Mouse (Mus musculus) heart, adult 8-10 months (tissue): ENCODE results near the gene Mri1. TPM values are rescaled to one million over a fixed set of nuclear protein-coding genes. Genes with fewer than 3 reads are reported as not detected.

Source experiments
- DNase-seq: peaks from one replicate; pipeline ENCODE4 v3.0.0; 2022; ENCODE audit warnings: low spot score
- total RNA-seq, 4 experiments: library from RNA; stranded (reverse); gene quantifications; 2 replicates each; pipeline ENCODE4 v1.2.4; 2022

Mri1 gene
- total RNA-seq: 10 to 100 TPM; 10.5 to 15.0 (median 12.5) TPM

DNA sequence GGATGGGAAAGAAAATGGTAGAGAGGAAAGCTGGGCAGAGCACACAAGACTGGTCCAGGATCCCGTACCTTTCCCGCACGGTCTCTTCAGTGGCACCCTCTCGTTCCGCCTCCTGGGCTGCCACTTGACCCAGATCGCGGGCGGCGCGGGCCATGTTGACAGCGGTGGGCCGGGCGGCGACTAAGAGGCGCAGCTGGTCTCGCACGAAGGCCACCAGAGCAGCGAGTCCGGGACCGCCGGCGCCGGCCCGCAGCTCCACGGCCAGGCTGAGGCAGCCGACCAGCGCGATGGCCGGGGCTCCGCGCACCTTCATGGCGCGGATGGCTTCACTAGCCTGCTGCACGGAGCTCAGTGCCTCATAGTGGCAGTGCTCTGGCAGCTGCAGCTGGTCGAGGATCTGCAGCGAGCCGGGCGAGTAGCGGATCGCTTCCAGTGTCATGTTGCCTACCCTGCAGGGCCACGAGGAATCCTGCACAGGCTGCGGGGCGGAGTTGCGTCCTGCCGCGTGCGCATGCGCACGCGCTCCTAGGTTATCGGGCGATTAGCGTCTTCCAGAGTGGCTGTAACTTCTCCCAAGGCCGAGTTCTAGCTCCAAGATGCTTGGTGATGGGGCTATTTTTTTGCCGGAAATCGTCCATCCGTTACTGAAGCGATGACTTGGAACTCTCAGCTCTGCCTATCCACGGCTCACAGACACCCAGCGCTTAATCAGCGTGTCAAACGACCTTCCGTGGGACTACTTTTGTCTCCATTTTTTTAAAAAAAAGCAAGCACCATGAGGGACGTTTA, at the start of gene Mri1:
TSS of gene Mri1 (minus strand) at position 505 of the 789 bp plus-strand sequence.
- DNase-seq: peak; percentile 75

DNA sequence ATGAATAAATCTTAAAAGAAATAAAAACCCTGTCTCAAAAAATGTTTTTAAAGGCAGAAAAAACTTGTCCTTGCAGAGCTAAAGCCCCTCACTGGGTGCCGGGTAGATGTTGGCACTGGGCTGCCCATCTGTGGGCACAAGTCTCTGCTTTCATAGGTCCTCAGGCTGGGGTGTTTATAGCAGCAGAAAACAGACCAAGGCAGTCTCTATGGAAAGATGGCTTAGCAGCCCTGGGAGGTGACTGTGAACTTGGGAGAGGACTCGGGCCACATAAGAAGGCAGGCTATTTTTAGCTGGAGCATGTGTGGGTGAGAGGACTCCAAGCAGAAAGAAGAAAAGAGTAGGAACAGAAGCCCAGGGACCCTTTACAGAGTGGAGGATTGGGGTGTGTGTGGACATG, 46.8 kb upstream of the Mri1 start:
- DNase-seq: no peak

GRCm38 (mm10) chr8:84297029-84297785, 40.1 kb upstream of the Mri1 start:
- no peak for DNase-seq

DNA sequence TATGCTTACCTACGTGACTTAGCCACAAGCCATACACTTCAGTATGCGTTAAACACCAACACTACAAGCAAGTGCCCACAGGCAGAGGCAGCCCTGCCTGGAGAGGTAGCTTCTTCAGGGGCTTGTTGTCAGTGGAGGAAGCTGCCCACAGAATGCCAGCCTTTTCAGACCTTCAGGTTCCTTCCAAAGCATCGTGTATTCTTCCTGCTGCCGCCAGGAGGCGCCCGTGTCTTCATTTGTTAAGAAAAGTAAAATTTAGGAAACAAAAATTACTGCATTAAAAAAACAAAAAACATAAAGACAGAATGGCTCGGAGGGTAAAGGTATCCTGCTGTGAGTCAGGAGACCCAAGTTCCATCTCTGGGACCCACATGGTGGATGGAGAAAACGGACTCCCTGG, 34.6 kb upstream of the Mri1 start:
- peak; percentile 22 for DNase-seq

- no peak for DNase-seq
Observed at GRCm38 (mm10) chr8:84291086-84291485, 34.0 kb upstream of the Mri1 start.

- DNase-seq: no peak
Observed at GRCm38 (mm10) chr8:84288892-84289291, 31.8 kb upstream of the Mri1 start.

- DNase-seq: peak; percentile 44
Observed at GRCm38 (mm10) chr8:84285665-84286064, 28.5 kb upstream of the Mri1 start.

- peak; percentile 31 for DNase-seq
Observed at GRCm38 (mm10) chr8:84284608-84285063, 27.5 kb upstream of the Mri1 start.

DNA sequence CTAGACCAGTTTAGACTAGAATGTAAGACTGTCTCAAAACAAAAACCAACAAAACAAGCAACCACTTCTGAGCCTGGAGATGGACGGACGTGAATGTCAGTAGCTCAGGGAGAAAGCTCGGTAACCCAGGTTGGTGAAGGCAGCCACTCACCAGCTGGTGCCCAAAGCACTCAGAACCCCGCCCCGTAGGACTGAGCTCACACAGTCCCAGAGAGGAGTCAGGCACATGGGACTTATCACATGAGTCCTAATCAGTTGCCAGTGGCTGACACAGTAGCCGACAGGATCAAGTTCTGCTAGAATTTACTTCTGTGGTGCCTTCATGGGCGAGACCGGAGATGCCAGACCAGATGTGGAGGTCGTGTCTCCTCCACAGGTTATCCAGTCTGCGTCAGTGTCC, 23.7 kb upstream of the Mri1 start:
- no peak for DNase-seq

GRCm38 (mm10) chr8:84276447-84276846, 19.3 kb upstream of the Mri1 start:
- DNase-seq: no peak

DNA sequence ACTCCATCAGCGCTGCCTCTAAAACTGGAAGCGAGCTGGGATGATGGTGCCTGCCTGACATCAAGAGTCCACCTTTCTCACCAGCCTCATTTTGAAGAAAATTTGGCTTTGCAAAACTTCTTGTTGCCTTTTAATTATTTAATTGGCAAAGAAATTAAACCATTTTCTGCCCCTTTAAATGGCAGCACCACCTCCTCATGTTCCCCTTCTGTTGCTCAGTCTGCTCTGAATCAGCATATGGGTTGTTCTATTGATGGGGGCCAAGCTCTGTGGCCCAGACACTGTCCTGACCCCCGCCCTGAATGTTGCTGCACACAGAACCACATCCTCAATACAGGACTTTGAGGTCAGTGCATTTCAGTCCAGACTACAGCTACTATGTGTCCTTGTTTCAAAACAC, 16.8 kb upstream of the Mri1 start:
- no peak for DNase-seq

- no peak for DNase-seq
Observed at GRCm38 (mm10) chr8:84272302-84272701, 15.2 kb upstream of the Mri1 start.

DNA sequence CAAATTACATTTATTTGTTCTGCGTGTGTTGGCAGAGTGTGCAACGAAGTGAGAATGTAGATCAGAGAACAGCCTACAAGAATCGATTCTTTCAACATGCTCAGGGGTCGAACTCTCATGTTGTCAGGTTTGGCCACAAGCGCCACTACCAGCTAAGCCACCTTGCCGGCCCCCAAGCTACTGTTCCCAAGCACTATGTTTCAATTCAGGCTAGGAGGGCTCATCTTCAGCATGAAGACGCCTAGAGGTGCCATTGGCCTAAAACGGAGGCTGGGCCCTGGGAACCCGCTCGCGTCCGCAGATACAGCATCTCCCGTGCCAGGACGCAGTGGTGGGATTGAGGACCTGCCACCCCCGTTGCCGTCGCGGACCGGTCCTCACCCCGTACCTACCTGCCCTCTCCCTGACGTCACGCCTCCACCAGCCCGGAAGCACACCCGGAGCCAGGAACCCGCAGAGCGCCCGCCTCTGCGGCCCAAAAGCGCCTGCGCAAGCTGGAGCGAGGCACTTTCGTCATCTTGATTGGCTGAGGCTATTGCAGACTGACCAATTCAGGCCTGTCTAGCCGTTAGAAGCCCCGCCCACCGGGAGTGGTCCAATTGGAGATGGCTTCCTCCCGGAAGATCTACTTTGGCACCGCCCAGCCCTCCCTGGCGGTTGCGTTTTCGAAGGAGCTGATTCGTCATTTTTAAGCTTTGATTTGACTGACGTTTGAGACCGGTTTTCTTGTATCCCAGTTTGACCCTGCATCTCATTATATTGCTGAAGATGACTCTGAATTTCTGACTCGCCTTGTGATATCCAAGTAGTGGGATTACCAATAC, 13.0 kb upstream of the Mri1 start, which contains the start of gene Ccdc130:
TSS of gene Ccdc130 (minus strand) at position 431 of the 824 bp plus-strand sequence.
- peak; percentile 99 for DNase-seq

DNA sequence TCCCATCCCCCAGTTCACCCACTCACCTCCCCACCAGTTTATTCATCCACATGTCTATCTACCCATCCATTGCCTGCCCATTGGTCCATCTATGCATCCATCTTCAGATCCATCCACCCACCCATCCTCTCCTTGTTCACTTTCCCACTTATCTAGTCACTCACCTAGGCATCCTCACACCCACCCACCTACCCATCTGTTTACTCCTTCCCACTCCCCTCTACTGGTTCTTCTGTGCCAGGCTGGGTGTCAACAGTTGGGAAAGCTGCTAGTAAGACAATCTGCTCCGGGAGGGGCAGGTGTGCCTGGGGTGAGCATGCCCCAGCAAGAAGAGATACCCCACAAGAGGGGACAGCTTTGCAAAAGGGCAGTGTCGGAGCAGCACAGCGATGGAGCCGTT, 4.0 kb upstream of the Mri1 start:
- DNase-seq: no peak

DNA sequence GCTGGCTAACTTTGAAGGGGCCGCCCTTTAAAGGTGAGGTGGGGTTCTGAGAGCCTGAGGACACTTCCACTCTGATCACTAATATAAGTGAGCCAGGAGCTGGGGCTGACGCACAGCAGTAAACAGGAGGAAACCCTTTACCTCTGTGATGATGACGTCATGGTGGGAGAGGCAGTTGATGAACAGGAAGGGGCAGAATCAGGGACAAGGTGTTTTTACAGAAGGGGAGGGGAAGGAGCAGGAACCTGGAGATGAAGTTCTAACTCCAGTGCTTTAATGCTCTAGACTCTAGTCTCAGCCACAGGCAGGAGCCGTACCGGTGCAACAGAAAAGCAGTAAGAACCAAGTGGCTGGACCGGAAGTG, 686 bp downstream of the Mri1 start:
- DNase-seq: no peak

- DNase-seq: no peak
Observed at GRCm38 (mm10) chr8:84255858-84256257, 1.3 kb downstream of the Mri1 start.

DNA sequence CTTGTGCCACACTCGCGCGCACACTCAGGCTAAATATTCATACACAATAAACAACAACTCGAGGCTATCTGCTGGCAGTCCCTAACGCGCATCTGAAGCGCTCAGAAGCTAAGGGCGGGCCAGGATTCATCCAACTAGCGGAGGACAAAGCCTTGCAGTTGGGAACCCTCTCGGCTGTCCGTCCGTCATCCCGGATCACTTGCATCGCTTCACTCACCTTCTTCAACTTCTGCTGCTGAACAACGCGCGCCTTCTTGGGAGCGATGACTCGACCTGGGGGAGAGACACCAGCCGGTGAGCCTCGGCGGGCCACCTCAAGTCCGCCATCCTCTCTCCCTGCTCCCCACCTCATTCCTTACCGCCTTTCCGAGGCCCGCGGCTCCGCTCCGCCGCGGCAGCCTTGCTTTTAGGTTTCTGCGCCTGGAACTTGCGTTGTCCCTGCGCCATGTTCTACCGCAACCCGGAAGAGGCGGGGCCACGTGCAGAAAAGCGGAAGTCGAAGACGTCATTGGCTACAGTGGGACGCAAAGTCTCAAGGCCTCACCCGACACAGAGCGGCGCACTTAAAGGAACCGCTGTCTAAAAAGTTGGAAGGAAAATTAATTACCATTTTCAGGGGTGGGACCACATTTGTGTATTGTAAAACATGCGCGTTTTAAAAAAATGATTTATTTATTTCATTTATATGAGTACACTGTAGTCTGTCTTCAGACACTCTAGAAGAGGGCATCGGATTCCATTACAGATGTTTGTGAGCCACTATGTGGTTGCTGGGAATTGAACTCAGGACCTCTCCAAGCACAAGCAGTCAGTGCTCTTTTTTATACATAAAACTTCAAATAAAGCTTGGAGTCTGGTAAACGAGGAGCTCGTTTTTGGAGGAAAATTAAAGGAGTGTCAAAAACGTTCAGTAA, 7.6 kb downstream of the Mri1 start, which contains the start of gene D8Ertd738e:
TSS of gene D8Ertd738e (minus strand) at position 463 of the 914 bp plus-strand sequence.
- DNase-seq: peak; percentile 90

DNA sequence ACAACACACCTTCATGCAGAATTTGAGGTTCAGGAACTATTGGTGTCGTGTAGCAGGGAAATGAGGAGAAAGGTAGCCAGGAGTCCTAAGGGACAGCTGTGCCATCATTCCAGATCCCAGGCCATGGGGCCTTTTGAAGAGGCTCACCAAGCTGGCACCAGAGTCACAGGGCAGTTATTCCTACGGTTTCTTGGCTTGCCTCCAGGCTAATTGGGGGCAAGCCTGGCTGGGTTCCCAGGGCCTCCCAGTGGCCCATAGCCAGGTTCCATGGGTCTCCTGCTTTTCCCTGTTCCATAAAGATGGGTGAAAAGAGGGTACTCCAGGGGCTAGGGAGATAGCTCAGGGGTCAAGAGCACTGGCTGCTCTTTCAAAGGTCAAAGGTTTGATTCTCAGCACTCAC, 15.3 kb downstream of the Mri1 start:
- DNase-seq: no peak

GRCm38 (mm10) chr8:84241167-84241566, 16.0 kb downstream of the Mri1 start:
- DNase-seq: no peak

GRCm38 (mm10) chr8:84237542-84238229, 19.4 kb downstream of the Mri1 start:
- no peak for DNase-seq
